Mouse (Mus musculus) G1E (cell line): ENCODE results near the gene Ermp1.

Experiments
- CTCF ChIP-seq: IDR thresholded peaks from 2 replicates; pipeline ENCODE4 v1.5.1; 2012; ENCODE audit warnings: low read depth, low read length, inconsistent platforms, mixed read lengths
- GATA1 ChIP-seq: IDR thresholded peaks from 2 replicates; pipeline ENCODE4 v1.6.1; 2012; ENCODE audit warnings: borderline replicate concordance, low read length, inconsistent platforms, mixed read lengths

DNA sequence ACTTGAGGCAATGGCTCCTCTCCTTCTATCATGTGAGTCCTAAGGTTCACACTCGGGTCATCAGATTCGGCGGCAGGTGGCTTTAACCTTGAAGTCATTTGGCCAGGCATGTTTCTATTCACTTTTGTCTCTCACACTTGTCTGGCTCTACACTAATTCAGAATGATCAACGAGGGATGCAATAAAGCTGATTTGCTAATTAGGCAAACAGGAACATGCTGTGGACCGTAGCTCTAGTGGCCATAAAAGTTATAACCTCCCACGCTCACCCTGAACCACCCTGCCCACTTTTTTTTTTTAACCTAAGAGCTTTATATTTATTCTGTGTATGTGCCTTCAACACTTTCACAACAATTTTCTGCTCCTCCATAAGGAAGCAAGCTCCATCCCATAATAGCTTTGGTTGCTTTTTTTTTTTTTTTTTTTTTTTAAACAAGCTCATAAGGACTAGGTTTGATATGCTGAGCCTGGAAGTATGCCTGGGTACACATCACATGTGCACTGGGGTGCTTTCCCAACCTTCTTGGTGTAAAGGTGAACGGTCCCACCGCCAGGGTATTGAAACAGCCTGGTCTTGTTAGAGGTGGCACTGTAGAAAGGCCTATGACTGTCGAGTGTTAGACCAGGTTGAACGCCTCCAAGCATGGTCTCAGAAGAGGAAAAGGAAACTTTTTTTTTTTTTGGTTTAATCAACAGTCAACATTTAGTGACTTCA is 28.4 kb upstream of the Ermp1 start:
- TF ChIP-seq CTCF (no peak), GATA1 (no peak)
